Mouse (Mus musculus) mesoderm, embryonic 11.5 days (tissue): Measurements from ENCODE around the gene Rps6.
A peak's percentile ranks its signal among the peaks of the same experiment; 100 is the strongest.

ENCODE experiments used
- DNase-seq: peaks from one replicate; pipeline ENCODE4 v3.0.0-alpha.2; 2012; ENCODE audit warnings: low read depth, low spot score

Rps6 gene

DNA sequence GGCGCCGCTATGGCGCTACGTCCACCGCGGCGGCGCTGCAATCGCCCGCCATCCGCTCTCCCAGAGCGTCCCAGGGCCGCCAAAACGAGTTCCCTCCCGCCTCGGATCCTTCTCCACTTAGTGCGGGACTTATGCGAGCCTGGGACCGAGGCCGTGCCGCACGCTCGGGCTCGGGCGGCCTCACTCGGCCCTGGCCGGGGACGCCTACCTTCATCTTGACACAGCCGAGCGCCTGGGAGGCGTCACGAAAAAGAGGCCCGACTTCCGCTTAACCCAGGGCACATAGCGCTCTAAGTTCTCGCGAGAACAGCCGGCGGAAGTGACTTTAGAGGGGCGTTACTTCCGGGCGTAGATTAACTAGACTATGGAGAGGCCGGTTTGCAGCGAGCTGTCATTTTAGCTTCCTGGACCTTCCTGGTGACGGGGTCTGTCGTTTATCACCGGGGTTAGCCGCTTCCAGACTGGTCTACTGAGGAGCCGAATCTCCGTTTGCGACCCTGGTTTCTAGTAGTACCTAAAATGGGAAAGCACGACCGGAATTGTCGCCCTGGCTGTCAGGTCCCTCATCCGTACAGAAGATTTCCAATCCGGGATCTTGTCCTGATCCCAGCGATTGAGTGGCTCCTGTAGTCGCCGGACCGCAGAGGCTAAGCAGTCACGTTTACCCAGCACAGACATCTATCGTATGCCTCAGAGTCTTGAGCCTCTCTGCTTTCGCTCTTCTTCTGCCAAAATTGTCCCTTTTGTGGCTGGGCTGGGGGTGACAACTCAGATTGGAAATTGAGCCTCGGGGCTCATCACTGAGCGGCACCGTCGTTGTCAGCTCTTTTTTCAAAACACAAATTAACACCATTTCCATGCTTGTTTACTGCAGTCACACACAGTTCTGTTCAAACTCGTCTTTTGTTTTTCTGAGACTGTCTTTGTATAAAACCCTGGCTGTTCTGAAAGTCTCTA, at the start of gene Rps6:
Rps6 (minus strand) TSS at position 300 of the 957 bp plus-strand sequence.
- DNase-seq, result peak; percentile 97

DNA sequence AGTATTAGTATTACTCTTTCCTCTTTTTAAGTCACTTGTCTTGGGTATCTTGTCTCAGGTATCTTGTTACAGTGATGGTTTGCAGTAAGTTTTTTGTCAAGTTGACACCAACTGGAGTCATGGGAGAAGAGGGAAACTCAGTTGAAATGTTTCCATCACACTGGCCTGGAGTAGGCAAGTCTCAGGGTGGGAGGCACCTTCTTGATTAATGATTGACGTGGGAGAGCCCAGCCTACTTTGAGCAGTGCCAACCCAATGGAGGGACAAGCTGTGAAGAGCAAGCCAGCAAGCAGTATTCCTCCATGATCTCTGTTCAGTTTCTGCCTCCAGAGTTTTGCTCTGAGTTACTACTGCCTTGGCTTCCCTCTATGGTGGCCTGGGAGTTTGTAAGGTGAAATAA, 48.7 kb upstream of the Rps6 start:
- no peak for DNase-seq

- no peak for DNase-seq
Observed at GRCm38 (mm10) chr4:86904969-86905368, 47.8 kb upstream of the Rps6 start.

DNA sequence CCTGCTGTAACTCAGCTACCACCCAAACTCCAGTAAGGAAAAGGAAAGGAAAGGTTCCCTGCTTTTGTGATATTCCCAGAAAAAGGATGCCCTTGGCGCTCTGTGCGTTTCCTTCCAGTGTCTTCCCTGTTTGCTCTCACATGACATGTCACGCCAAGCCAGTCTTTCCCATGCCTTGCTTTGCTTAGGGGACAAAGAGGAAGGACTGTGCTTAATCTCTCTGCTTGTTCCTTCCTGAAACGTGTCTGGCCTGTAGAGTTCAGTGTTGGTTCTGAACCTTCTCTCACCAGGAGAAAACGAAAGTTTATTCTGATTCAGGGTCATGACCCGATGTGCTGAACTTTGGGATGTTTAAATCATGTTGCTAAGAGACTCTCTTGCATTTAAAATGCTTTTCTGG, 45.1 kb upstream of the Rps6 start:
- DNase-seq, result no peak

GRCm38 (mm10) chr4:86898791-86899474, 41.7 kb upstream of the Rps6 start:
- peak; percentile 62 for DNase-seq

GRCm38 (mm10) chr4:86897411-86897810, 40.2 kb upstream of the Rps6 start:
- no peak for DNase-seq

DNA sequence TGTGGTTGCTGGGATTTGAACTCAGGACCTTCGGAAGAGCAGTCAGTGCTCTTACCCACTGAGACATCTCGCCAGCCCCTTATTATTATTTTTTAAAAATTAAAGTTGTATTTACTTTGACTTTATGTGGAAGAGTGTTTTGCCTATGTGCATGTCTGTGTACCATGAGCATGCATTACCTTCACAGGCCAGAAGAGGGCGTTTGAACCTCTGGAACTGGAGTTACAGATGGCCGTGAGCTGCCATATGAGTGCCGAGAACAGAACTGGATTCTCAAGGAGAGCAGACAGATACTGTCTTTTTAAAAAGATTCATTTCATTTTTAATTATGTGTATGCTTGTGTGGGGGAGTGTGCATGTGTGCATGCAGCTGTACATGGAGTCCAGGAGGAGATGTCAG, 30.7 kb upstream of the Rps6 start:
- DNase-seq, result no peak

DNA sequence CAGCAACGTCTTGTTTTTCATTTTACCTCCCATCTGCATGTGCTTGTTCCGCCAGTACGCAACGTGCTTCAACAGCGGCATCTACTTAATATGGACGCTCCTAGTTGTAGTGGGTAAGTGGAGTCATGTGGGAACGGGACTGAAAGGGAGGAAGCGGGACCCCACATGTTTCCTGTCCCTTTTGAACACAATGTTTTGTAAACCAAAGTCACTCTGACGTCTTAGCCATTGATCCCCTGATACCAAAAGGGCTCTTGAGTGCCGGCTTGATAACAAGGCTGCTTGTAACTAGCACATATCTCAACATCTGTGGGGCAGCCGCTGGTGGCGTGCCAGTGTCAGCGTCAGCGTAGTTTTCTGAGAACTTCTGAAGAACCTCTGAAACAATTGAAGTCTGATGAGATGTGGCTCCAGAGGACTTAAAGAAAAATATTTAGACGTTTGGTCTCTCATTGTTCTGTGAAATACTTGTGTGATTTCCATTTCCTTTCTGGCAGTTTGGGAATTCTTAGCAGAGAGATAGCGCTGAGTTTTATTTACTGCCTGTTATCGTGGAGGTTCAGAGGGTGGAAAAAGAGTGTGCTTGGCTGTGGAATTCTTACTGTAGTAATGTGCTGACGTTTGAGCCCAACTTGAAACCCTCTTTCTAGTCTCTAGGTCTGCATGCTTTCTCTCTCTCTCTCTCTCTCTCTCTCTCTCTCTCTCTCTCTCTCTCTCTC, 29.1 kb upstream of the Rps6 start:
- DNase-seq, result no peak

DNA sequence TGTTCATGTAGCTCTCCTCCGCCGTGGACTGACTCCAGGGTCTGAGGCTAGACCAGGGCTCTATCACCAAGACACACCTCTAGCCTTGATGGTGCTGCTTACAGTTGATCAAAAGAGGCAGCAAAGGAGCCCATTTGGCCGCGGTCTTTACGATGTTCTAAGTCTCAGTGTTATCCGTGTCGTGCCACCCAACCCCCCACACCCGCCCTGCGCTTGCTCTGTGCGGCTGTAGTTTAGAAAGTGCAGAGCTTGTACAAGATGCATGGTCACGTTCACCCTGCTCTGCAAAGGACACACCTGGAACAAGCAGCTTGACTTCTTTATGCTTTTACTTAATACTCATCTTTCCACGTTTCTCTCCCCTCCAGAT, 28.6 kb upstream of the Rps6 start:
- DNase-seq, result no peak

- DNase-seq, result no peak
Observed at GRCm38 (mm10) chr4:86884945-86885344, 27.7 kb upstream of the Rps6 start.

DNA sequence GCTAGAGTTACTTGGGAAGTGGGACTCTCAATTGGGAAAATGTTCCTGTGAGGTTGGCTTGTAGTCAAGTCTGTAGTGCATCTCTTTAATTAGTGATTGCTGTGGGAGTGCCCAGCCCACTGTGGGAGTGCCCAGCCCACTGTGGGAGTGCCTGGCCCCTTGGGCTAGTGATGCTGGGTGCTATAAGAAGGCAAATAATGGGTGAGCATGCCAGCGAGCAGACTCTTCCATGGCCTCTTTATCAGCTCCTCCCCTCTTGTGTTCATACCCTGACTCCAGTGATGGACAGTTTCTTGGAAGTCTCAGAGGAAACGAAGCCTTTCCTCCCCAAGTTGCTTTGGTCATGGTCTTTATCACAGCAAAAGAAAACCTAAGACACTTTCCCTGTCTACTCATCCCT, 25.2 kb upstream of the Rps6 start:
- DNase-seq, result no peak

GRCm38 (mm10) chr4:86881178-86881577, 24.0 kb upstream of the Rps6 start:
- no peak for DNase-seq

DNA sequence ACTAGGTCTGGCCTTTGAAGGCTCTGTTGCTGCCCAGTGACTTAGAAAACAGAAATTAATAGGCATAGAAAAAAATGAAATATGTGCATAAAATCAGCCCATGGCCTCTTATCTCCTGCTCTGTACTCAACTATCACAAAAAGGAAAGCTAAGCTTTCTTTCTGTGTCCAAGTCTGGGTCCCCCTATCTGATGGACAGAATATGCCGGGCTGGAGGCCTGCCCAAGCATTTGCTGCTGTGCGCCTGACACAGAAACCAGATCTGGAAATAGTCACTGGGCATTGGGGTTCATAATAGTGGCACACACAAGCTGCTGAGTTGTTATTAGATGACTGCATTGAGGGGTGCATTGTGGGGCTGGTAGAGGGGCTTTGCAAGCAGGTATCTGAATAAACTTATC, 22.3 kb upstream of the Rps6 start:
- DNase-seq, result no peak

GRCm38 (mm10) chr4:86874146-86874847, 17.1 kb upstream of the Rps6 start, which contains the start of gene Acer2:
Acer2 (plus strand) TSS chr4:86874396.
- peak; percentile 80 for DNase-seq

- no peak for DNase-seq
Observed at GRCm38 (mm10) chr4:86873072-86873471, 15.9 kb upstream of the Rps6 start.

- no peak for DNase-seq
Observed at GRCm38 (mm10) chr4:86871988-86872387, 14.8 kb upstream of the Rps6 start.

DNA sequence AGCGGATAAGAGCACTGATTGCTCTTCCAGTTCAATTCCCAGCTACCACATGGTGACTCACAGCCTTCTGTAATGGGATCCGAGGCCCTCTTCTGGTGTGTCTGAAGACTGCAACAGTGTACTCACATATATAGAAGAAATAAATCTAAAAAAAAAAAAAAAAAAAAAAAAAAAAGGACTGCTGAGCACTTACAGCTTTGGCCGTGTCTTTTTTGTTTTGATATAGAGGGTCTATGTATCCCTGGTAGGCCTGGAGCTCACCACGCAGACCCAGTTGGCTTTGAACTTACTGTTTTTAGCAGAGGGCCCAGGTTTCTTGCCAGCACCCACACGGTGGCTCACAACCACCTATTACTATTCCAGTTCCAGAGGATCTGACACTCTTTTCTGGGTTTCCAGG, 6.9 kb upstream of the Rps6 start:
- no peak for DNase-seq

DNA sequence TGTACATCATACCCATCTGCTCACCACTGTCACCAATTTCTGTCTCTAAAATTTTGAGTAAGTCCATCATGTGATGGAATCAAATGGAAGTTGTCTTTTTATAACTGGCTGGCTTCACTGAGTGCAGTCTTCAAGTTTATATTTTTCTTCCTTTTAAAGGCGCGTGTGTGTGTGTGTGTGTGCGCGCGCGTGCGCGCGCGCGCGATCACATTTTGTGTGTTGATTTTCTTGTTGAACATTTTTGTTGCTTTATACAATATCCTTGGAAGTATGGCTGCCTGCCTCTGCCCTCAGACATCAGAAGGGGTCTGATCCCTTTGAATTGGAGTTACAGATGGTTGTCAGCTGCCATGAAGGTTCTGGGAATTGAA, 843 bp upstream of the Rps6 start:
- DNase-seq, result no peak

GRCm38 (mm10) chr4:86856304-86857112, 704 bp downstream of the Rps6 start:
- DNase-seq, result no peak

DNA sequence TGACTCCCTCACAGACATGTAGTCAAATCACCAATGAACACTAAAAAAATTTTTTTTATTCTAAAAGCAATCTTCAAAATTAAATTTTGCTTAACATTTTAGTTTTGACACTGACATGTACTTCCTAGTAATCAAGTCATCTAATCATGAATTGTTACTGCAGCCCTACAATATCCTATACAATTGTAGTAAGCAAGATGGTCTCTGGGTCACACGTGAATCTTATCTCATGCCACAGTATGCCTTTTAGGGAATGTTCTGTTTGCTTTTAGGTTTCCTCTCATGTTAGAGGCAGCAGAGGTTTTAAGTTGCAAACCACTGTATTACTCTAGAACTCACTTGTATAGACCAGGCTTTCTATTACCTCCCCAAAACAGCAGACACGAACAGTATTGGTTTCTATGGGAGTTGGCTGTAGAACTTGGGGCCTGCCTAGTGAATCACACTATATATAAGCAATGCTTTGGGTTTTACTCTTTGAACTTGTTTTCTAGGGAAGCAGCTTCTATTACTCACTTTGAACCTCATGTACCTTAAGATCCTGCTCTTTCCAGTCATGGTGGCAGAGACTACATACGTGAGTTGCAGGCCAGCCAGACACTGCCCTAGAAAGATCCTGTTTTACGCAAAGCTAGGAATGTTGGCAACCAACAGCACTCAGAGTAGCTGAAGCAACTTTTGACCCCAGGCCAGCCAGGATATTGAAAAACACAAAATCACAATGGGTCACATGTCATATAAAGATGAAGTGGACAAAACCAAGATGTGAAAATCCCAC, 4.2 kb downstream of the Rps6 start:
- DNase-seq, result no peak
